Mouse (Mus musculus): ENCODE data around the gene Adsl. TPM values are rescaled to one million over a fixed set of nuclear protein-coding genes. Genes with fewer than 3 reads are reported as not detected.
"Not testable (repeated sequence)": the region's sequence is repeated elsewhere in the genome, so short reads cannot be mapped to it uniquely, and the experiment has no call there.

Adsl gene
- 10 to 100 TPM; 86.9 to 92.6 TPM for total RNA-seq (2021)

DNA sequence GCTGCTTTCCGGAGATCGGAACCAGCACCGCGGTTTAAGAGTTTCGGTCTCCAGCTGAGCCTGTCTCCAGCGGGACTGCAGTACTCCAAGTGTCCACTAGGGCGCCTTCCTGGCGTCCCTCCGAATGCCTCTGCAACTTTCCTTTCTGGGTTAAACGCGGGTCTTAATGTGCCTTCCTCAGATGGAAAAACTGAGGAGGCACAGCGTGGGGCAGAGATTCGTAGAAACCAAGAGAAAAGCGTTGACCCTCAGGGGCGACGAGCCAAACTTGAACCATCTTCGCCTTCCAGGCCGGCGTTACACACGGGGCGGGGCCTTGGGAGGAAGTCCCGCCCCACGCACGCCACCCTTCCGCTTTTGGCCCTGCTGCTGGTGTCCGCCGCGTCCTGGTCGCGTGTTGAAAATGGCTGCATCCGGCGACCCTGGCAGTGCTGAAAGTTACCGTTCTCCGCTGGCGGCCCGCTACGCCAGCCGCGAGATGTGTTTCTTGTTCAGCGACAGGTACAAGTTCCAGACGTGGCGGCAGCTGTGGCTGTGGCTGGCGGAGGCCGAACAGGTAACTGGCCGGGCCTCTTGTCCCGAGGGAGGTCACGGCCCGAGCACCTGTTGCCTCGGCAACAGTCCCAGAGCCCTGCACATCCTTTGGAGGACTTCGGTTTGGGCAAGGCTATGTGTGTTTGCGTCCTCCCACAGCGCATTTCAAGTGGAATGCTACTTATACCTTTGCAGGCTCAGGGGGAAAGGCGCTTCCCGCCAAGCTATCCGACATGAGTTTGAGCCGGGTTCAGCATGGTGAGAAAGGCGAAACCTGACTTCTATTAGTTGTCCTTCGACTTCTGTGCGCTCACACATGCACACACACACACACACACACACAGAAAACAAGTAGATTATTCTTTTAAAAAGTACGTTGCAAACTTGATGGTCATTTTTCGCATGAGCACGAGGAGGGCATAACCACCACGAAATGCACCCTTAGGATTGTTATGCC, at the start of gene Adsl:
TSS of gene Adsl (plus strand) at position 346 of the 991 bp plus-strand sequence.
- intact Hi-C loops (cut with DNase I) = loop anchor here (5.0 to 10.0 kb wide), 2 partner anchors 241 to 684 kb away; partner anchors contain the start of gene Rps19bp1
- peak; percentile 90 to 91 for DNase-seq

GRCm38 (mm10) chr15:80899806-80900205, 48.5 kb upstream of the Adsl start:
- intact Hi-C loops (cut with DNase I) = no loop called here

GRCm38 (mm10) chr15:80901806-80902513, 46.3 kb upstream of the Adsl start:
- intact Hi-C loops (cut with DNase I) = no loop called here

More at GRCm38 (mm10) chr15:80899806-80900205, 48.5 kb upstream of the Adsl start:
- DNase-seq = no peak

DNA sequence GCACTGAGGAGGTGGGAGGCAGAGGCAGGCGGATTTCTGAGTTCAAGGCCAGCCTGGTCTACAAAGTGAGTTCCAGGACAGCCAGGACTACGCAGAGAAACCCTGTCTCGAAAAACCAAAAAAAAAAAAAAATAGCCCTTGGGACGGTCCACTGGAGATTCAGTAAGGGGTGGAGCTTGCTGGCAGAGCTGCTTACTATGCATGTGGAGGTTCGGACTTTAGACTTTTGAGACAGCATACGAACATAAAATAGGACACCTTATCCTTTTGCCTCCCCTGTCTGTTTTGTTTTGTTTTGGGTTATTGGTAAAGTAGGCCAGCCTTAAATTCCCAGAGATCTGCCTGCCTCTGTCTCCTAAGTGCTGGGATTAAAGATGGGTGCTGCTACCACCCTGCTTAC, 43.5 kb upstream of the Adsl start:
- DNase-seq; intact Hi-C loops (cut with DNase I): not testable (repeated sequence)

More at GRCm38 (mm10) chr15:80901806-80902513, 46.3 kb upstream of the Adsl start:
- no peak for DNase-seq

DNA sequence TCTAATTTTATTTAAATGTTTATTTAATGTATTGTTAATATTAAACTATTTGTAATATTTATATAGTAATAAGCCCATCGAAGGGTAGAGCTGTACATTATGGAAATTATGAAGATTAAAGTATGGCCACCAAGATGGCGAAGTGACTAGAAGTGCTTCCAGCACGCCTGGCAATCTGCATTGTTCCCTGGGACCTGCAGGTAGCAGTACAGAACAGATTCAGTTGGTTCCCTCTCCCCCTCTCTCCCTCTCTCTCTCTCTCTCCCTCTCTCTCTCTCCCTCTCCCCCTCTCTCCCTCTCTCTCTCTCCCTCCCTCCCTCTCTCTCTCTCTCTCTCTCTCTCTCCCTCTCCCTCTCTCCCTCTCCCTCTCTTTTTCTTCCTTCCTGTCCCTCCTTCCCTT, 38.1 kb upstream of the Adsl start:
- no peak for DNase-seq
- intact Hi-C loops (cut with DNase I) = no loop called here

DNA sequence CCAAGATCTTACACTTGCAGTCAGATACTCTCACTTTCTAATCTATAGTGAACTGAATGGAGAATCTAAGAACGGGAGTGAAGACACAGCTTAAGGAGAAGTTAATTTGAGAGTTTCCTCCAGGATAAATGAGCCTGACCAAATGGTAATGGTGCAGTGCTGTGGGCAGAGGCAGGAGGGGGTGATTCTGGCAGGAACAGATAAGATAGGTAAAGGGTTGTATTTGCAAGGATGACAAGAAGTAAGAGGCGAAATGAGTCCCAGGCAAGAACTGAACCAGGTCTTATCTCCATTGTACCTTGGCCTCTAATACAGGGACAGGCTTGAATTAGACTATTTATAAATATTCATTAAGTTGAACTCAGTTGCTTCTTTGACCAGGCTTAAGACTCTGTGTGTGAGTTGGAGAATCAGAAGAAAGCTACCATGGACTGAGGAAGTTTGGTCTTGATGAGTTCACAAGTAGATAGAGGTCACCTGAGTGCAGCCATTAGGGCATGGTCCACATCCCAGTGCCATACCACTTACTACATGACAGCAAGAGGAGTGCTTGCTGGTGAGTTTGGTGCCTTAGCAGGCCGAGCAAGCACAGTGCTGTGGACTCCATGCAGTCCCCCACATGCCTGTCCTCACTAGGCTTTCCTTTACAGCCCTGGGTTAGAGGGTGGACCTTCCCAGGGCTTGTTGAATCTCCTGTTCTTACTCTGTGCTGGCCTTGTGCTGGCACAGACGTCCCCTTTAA, 37.3 kb upstream of the Adsl start:
- intact Hi-C loops (cut with DNase I) = no loop called here
- no peak for DNase-seq

GRCm38 (mm10) chr15:80912175-80912574, 36.1 kb upstream of the Adsl start:
- no peak for DNase-seq
- intact Hi-C loops (cut with DNase I) = no loop called here

DNA sequence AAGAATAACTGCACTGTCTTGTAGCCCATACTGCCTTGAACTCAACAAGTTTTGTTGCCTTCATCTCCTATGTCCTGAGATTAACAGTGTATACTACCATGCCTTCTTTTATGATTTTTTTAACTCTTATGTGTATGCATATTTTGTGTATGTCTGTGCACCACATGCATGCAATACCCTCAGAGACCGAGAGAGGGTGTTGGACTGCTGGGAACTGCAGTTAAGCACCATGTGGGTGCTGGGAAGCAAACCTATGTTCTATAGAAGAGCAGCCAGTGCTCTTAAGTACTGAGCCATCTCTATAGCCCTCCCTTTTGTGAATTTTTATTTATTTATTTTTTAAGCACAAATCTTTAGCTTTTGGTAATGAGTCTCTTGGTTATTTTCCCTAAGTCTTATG, 34.5 kb upstream of the Adsl start:
- intact Hi-C loops (cut with DNase I) = no loop called here
- no peak for DNase-seq

GRCm38 (mm10) chr15:80915850-80916249, 32.4 kb upstream of the Adsl start:
- intact Hi-C loops (cut with DNase I) = no loop called here
- DNase-seq = no peak

DNA sequence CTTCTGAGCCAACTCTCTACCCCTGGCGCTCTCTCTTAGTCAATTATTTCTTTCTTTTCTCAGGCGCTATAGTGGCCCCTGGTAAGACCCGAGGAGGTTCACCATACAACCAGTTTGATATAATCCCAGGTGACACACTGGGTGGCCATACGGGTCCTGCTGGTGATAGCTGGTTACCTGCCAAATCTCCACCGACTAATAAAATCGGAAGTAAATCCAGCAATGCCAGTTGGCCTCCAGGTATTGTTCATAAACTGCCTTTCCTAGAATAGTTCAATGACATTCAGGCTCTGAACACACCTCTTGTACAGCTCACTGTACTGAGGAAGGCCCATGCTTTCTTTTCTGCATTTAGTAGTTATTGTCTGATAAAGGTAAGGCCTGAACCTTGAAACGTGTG, 31.7 kb upstream of the Adsl start:
- DNase-seq = no peak
- intact Hi-C loops (cut with DNase I) = no loop called here

DNA sequence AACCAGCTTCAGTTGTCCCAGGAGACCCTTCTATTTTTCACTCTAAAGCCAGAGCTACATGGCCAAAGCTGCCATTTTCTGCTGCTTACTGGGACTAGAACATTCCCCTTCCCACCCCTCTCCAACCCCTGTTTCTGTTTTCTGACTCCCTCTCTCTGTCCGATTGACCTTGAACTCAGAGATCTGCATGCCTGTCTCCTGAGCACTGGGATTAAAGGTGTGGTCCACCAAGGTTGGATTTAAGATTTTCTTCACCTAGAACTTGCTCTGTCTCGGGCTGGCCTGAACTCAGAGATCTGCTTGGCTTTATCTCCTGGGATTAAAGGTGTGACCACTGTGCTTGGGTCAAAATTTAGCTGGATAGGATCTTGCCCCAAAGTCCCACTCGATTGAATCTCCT, 27.9 kb upstream of the Adsl start:
- intact Hi-C loops (cut with DNase I) = no loop called here
- no peak for DNase-seq

DNA sequence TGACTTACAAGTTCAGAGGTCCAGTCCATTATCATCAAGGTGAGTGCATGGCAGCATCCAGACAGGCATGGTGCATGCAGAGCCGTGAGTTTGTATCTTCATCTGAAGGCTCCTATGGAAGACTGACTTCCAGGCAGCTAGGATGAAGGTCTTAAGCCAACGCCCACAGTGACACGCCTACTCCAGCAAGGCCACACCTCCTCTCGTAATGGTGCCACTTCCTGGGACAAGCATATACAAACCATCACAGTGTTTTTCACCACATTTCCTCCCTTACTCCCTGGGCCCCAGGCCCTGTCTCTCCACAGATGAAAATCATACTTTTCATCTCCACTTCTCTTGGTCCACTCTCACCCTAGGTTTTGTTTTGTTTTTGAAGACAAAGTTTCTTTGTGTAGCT, 26.5 kb upstream of the Adsl start:
- DNase-seq = no peak
- intact Hi-C loops (cut with DNase I) = no loop called here

GRCm38 (mm10) chr15:80924211-80924610, 24.1 kb upstream of the Adsl start:
- intact Hi-C loops (cut with DNase I) = no loop called here

GRCm38 (mm10) chr15:80928811-80929355, 19.4 kb upstream of the Adsl start:
- intact Hi-C loops (cut with DNase I) = no loop called here
- no peak for DNase-seq

More at GRCm38 (mm10) chr15:80924211-80924610, 24.1 kb upstream of the Adsl start:
- no peak for DNase-seq

DNA sequence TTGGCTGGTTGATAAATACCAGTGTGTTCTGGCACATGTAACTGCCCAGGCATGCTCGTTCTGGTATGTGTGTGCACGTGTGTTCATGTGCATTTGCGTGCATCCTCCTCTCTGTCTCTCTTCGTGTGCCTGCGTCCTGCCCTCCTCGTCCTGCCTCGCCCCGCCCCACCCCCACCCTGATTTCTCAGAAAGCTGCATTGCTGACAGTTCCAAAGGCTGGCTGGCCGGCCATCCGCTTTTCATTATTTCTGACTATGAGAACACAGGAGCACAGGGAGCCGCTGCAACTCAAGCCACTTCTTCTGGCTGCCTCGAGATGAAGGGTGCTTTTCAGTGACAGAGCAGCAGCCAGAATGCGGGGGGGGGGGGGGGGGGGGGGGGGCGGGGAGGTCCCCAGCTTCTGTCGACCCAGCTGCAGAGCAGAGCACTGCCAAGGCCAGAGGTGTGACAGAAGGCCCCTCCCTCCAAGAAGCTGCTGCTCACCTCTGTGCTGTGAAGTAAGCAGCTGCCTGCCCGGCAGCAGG, 18.2 kb upstream of the Adsl start:
- intact Hi-C loops (cut with DNase I) = no loop called here
- DNase-seq = no peak

DNA sequence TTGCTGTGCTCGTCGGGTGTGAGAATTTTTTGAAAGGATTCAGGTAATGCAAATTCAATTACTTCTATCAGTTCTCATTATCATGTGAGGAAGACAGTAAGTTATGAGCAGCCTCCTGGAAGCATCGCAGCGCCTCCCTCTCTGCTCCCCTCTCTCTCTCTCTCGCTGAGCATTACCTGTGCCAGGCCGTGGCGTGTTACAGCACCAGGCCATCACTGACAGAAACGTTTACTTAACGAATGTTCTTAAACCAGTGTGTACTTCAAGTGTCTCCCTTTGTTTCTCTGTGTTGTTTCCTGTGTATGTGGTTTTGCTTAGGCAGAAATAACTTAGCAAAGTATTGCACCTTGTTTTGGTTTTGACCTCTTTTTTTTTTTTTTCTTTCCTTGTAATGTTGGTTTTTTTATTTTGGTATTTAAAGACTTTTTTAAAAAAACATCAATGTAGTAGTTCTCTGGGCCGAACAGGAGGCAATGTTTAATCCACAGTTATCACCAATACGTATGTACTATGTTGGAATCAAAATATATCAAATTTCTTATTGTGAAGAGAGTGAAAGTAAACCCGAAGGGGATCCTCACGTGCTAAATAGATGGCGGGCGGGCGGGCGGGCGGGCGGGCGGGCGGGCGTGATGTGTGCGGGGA, 17.5 kb upstream of the Adsl start:
- DNase-seq; intact Hi-C loops (cut with DNase I): not testable (repeated sequence)

GRCm38 (mm10) chr15:80931345-80931960, 16.8 kb upstream of the Adsl start:
- intact Hi-C loops (cut with DNase I) = no loop called here
- no peak for DNase-seq

DNA sequence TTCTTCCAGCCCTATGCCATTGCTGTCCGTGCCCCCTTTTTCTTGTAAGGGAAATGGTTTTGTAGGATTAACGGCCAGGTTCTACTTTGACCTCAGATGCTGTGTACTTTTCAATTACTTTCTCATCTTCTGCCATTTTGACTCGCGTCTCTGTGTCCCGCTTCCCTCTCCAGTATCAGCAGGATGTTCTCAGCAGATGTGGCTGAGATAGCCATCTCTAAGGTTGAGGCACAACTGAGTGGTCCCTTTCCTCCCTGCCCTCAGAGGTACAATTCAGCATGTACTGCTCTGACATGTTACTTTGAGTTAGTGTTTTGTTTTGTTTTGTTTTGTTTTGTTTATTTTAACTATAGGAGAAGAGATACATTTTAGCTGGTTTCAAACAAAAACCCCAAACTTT, 13.4 kb upstream of the Adsl start:
- DNase-seq = no peak
- intact Hi-C loops (cut with DNase I) = no loop called here

GRCm38 (mm10) chr15:80936686-80937085, 11.6 kb upstream of the Adsl start:
- intact Hi-C loops (cut with DNase I) = no loop called here
- no peak for DNase-seq

Measured in heart, postnatal 36 days (tissue).